Mouse (Mus musculus): ENCODE measurements around the gene Tmem104. TPM values are rescaled to one million over a fixed set of nuclear protein-coding genes. Genes with fewer than 3 reads are reported as not detected.

Gene Tmem104
- polyA plus RNA-seq, 1 experiment from 2014 or later = 7.7 TPM

DNA sequence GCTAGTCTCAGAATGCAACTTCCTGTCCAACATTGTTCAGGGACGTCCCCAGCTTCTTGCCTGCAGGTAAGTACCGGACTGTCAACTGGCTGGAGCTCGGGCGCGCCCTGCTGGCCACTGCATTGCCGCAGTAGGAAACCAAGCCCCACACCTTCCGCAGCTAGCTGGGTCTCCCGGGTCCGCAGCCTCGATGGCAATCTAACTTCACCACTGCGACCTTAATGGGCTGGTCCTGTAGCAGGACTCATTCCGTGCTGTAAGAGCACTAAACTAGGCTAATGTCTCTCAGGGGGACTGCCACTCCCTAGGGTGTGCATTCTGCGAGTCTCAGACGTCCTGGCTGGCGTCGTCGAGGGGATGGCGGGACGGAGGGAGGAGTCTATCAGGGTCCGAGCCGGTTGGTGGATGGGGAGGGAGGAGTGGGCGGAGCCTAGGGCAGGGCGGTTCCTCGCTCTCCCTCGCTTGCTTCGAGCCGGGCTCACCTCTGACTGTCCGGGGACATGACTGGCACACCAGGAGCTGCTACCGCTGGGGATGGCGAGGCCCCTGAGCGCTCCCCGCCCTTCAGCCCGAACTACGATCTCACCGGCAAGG lies 33.5 kb upstream of the Tmem104 start:
- peak; percentile 57 for ATAC-seq (replicated peaks; ENCODE audit: insufficient number of reproducible peaks, low FRiP score, low TSS enrichment, low read depth)
- H3K27me3 ChIP-seq (ENCODE audit: control insufficient read depth, insufficient read depth, low read length) = peaks cover 4% of the 10 kb centered on the region; the same call in 1 of the 2 replicates
- no peak overlapping the region; the same call in 1 of the 2 replicates for H3K9ac ChIP-seq (replicated peaks; ENCODE audit: low read length)

DNA sequence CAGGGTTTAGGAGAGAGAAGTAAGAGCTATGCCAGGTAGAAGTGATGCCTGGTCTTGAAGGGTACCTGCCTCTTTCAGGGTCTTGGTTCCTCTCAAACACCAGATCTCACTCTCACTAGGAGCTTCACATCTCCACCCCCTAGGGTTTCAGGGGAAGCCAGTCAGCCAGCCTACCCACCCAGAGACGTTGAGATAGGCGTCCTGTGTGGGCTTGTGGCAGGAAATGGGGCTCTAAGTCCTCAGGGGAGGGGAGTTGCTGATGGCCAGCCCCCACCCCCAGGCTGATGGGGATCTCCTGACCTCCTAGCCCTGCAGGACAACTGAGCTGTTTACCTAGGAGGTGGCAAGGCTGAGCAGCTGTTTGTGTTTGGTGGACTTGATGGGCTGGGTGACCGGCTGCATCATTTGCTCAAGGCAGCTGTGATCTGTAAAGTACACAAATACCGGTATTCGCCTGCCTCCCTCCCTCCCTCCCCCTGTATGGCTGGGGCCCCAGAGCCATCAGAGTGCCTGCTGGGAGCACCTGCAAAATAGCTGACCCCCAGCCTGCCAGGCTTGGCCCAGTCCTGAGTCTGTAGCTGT lies 32.1 kb upstream of the Tmem104 start:
- H3K27me3 ChIP-seq (ENCODE audit: control insufficient read depth, insufficient read depth, low read length) = peaks cover 4% of the 10 kb centered on the region; the same call in 1 of the 2 replicates
- H3K9ac ChIP-seq (replicated peaks; ENCODE audit: low read length) = no peak overlapping the region
- H3K36me3 ChIP-seq (replicated peaks; ENCODE audit: control insufficient read depth, insufficient read depth, low read depth, low read length) = no peaks in the 10 kb centered on the region
- no peak for ATAC-seq (replicated peaks; ENCODE audit: insufficient number of reproducible peaks, low FRiP score, low TSS enrichment, low read depth)
- H3K9me3 ChIP-seq (replicated peaks; ENCODE audit: control insufficient read depth, low read length) = no peaks in the 10 kb centered on the region
- no peak overlapping the region for H3K4me2 ChIP-seq (ENCODE audit: low read depth, low read length)
- no peaks in the 10 kb centered on the region; the same call in 1 of the 2 replicates for H3K4me1 ChIP-seq (ENCODE audit: control insufficient read depth, insufficient read depth, low read length)
- no peak for DNase-seq (ENCODE audit: low spot score)
- H3K4me3 ChIP-seq (ENCODE audit: low read depth, low read length) = no peak overlapping the region
- H3K27ac ChIP-seq (replicated peaks; ENCODE audit: low read depth, low read length) = no peak overlapping the region
- 4% methylated on average over 5 of the region's 5 CpGs for WGBS

More for the DNA sequence above, 33.5 kb upstream of the Tmem104 start:
- Histone ChIP-seq H3K4me2 (ENCODE audit: low read depth, low read length) (peak overlapping the region; percentile 39), H3K4me1 (ENCODE audit: control insufficient read depth, insufficient read depth, low read length) (no peaks in the 10 kb centered on the region; the same call in 1 of the 2 replicates), H3K27ac (replicated peaks; ENCODE audit: low read depth, low read length) (no peak overlapping the region), H3K4me3 (ENCODE audit: low read depth, low read length) (peak overlapping the region; percentile 26), H3K36me3 (replicated peaks; ENCODE audit: control insufficient read depth, insufficient read depth, low read depth, low read length) (no peaks in the 10 kb centered on the region), H3K9me3 (replicated peaks; ENCODE audit: control insufficient read depth, low read length) (no peaks in the 10 kb centered on the region)
- DNase-seq (ENCODE audit: low spot score) = peak; percentile 76
- WGBS = under 1% methylated on average over 34 of the region's 35 CpGs

DNA sequence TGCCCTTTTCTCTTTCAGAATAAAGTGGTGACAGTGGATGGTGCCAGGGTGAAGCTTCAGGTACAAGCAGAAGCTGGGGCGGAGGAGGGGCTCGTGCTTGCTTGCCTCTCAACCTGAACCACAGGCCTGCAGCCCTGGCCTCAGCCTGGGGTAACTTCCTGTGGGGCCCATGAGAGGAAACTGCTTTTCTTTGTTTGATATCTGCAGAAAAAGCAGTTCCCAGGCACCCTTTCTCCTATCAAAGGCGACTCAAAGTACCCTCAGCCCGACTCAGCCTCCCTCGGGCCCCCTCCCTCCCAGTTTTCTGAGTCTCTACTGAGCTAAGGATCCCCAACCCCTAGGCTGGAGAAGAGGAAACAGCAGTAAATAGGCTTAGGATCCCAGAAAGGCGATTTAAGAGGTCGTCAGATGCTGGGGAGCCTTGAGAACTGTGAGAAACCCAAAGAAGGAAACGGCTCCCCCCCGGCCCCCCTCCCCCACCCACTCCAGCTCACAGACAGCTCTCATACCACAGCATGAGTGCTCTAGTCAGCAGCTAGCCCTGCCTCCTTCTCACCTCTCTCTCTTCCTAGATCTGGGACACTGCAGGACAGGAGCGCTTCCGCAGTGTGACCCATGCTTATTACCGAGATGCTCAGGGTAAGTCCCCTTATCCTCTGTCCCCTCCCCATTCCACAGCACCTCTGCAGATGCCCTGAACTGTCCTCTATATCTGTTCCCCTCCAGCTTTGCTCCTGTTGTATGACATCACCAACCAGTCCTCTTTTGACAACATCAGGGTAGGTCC lies 29.2 kb upstream of the Tmem104 start:
- Histone ChIP-seq H3K27ac (replicated peaks; ENCODE audit: low read depth, low read length) (no peak overlapping the region), H3K4me3 (ENCODE audit: low read depth, low read length) (no peak overlapping the region), H3K36me3 (replicated peaks; ENCODE audit: control insufficient read depth, insufficient read depth, low read depth, low read length) (no peaks in the 10 kb centered on the region), H3K9me3 (replicated peaks; ENCODE audit: control insufficient read depth, low read length) (no peaks in the 10 kb centered on the region), H3K4me2 (ENCODE audit: low read depth, low read length) (no peak overlapping the region), H3K9ac (replicated peaks; ENCODE audit: low read length) (peak overlapping the region; percentile 1; the same call in 1 of the 2 replicates), H3K27me3 (ENCODE audit: control insufficient read depth, insufficient read depth, low read length) (peaks cover 11% of the 10 kb centered on the region; the same call in 1 of the 2 replicates), H3K4me1 (ENCODE audit: control insufficient read depth, insufficient read depth, low read length) (no peaks in the 10 kb centered on the region; the same call in 1 of the 2 replicates)
- DNase-seq (ENCODE audit: low spot score) (peak; percentile 17), ATAC-seq (replicated peaks; ENCODE audit: insufficient number of reproducible peaks, low FRiP score, low TSS enrichment, low read depth) (no peak)
- WGBS = 29% methylated on average over 12 of the region's 12 CpGs

DNA sequence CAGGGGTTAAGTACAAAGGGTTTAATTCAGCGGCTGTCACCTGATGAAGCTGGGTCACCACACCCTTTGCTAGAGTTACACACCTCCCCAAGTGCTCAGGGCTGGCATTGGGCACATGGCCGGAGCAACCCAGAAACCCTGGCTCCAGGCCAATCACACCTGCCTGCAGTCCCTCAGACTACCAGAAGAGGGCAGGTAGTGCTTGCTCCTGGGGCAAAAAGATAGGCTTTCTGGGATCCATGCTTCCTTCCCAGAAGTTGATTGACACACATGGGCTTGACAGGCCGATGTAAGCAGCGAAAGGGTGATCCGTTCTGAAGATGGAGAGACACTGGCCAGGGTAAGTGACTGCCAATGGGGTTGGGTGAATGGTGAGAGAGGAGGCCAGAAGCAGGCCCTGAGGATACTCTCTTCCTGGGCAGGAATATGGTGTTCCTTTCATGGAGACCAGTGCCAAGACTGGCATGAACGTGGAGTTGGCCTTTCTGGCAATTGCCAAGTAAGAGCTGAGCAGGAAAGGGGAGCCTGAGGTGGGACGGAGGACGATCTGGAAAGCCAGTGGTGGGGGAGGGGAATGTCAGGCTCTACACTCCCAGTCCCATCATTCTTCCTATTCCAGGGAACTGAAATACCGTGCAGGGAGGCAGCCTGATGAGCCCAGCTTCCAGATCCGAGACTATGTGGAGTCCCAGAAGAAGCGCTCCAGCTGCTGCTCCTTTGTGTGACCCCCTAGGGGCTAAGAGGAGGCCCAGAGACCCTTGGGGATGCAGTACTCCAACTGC lies 27.1 kb upstream of the Tmem104 start:
- Histone ChIP-seq H3K36me3 (replicated peaks; ENCODE audit: control insufficient read depth, insufficient read depth, low read depth, low read length) (no peaks in the 10 kb centered on the region), H3K4me3 (ENCODE audit: low read depth, low read length) (no peak overlapping the region), H3K27ac (replicated peaks; ENCODE audit: low read depth, low read length) (no peak overlapping the region), H3K27me3 (ENCODE audit: control insufficient read depth, insufficient read depth, low read length) (peaks cover 23% of the 10 kb centered on the region), H3K4me1 (ENCODE audit: control insufficient read depth, insufficient read depth, low read length) (no peaks in the 10 kb centered on the region), H3K4me2 (ENCODE audit: low read depth, low read length) (no peak overlapping the region), H3K9me3 (replicated peaks; ENCODE audit: control insufficient read depth, low read length) (no peaks in the 10 kb centered on the region), H3K9ac (replicated peaks; ENCODE audit: low read length) (no peak overlapping the region)
- DNase-seq (ENCODE audit: low spot score) = peak; percentile 59
- 58% methylated on average over 11 of the region's 11 CpGs for WGBS
- ATAC-seq (replicated peaks; ENCODE audit: insufficient number of reproducible peaks, low FRiP score, low TSS enrichment, low read depth) = no peak

DNA sequence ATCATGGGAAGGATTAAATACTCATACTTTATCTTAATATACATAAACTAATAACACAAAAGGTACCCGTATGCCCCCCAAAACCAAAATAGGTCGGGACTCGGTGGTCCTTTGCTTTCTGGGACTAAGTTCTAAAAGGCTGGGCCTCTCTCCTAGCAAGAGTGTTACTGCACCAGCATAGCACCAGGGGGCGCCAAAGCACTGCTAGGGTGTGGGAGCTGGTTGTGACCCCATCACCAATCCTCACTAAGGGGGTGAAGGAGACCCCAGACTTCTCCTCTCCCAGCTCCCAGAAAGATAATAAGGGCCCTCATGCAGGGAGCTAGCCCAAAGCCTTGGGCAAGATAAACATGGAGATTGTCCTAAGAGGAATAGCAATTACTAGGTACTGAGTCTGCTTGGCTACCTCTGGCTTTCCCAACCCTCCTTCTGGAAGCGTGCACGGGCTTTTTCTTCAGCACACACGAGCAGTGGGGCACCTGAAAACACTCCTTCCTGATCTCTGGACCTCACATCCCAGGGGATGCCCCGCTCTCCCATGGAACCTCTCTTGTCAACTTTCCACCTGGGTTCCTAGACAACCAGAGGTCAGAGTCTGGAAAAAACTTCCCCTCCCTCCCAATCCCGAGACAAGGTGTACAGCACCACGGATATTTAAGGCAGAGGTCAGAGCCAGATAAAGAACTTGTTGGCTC lies 26.3 kb upstream of the Tmem104 start:
- no peak overlapping the region for H3K27ac ChIP-seq (replicated peaks; ENCODE audit: low read depth, low read length)
- H3K4me2 ChIP-seq (ENCODE audit: low read depth, low read length) = no peak overlapping the region
- no peak overlapping the region for H3K4me3 ChIP-seq (ENCODE audit: low read depth, low read length)
- no peaks in the 10 kb centered on the region for H3K4me1 ChIP-seq (ENCODE audit: control insufficient read depth, insufficient read depth, low read length)
- H3K36me3 ChIP-seq (replicated peaks; ENCODE audit: control insufficient read depth, insufficient read depth, low read depth, low read length) = no peaks in the 10 kb centered on the region
- H3K27me3 ChIP-seq (ENCODE audit: control insufficient read depth, insufficient read depth, low read length) = peaks cover 26% of the 10 kb centered on the region
- 32% methylated on average over 10 of the region's 10 CpGs for WGBS
- no peaks in the 10 kb centered on the region for H3K9me3 ChIP-seq (replicated peaks; ENCODE audit: control insufficient read depth, low read length)
- no peak overlapping the region for H3K9ac ChIP-seq (replicated peaks; ENCODE audit: low read length)
- no peak for ATAC-seq (replicated peaks; ENCODE audit: insufficient number of reproducible peaks, low FRiP score, low TSS enrichment, low read depth)
- peak; percentile 81 for DNase-seq (ENCODE audit: low spot score)

DNA sequence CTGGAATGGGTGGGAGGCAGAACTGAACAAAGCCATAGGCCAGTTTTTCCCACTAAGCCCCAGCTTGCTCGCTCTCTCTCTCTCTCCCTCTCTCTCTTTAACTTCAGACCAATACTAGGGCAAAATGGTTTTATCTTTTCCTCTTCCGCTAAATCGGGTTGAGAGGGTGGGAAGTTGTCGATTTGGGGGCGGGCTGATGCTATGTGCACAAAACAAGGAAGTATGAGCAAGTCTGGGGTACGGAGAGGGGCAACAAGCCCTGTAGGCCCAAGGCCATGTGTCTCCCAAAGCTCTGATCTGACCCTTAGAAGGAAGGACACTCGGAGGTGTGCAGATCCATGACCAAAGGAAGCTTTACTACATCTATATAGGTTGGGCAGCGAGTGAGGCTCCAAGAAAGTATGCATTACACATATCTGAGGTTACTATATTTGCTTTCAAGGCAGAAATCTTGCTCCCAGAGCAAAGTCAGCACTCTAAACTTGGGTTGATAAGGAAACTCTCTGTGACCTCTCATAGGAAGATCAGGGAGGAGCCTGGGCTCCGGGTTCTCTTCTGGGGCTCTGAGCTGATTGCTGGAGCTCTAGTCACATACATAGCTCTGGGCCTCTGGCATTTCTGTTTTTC lies 25.6 kb upstream of the Tmem104 start:
- DNase-seq (ENCODE audit: low spot score) (no peak), ATAC-seq (replicated peaks; ENCODE audit: insufficient number of reproducible peaks, low FRiP score, low TSS enrichment, low read depth) (no peak)
- Histone ChIP-seq H3K36me3 (replicated peaks; ENCODE audit: control insufficient read depth, insufficient read depth, low read depth, low read length) (no peaks in the 10 kb centered on the region), H3K4me1 (ENCODE audit: control insufficient read depth, insufficient read depth, low read length) (no peaks in the 10 kb centered on the region), H3K9me3 (replicated peaks; ENCODE audit: control insufficient read depth, low read length) (no peaks in the 10 kb centered on the region), H3K4me2 (ENCODE audit: low read depth, low read length) (no peak overlapping the region), H3K27ac (replicated peaks; ENCODE audit: low read depth, low read length) (no peak overlapping the region), H3K27me3 (ENCODE audit: control insufficient read depth, insufficient read depth, low read length) (peaks cover 26% of the 10 kb centered on the region), H3K4me3 (ENCODE audit: low read depth, low read length) (no peak overlapping the region), H3K9ac (replicated peaks; ENCODE audit: low read length) (no peak overlapping the region)
- 62% methylated on average over 9 of the region's 9 CpGs for WGBS

DNA sequence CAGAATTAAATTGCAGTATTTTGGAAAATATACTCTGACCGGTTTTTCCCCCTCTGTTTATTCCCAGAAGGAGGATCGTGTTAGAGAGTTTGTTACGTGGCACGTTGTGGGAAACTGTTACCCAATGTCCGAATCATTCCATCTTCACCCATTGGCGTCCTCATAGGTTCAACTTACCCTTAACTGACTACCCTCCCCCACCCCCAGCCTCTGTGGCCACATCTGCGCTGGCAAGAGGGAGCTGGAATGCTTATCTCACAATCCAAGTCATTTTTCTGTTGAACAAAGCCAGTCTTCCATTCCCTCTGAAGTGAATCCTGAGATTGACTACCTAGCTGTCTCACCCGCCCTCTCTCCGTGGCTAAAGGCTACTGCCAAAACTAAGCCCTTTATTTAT lies 25.1 kb upstream of the Tmem104 start:
- no peaks in the 10 kb centered on the region for H3K4me1 ChIP-seq (ENCODE audit: control insufficient read depth, insufficient read depth, low read length)
- no peak overlapping the region for H3K4me3 ChIP-seq (ENCODE audit: low read depth, low read length)
- no peak overlapping the region for H3K27ac ChIP-seq (replicated peaks; ENCODE audit: low read depth, low read length)
- peaks cover 26% of the 10 kb centered on the region for H3K27me3 ChIP-seq (ENCODE audit: control insufficient read depth, insufficient read depth, low read length)
- no peak for ATAC-seq (replicated peaks; ENCODE audit: insufficient number of reproducible peaks, low FRiP score, low TSS enrichment, low read depth)
- H3K36me3 ChIP-seq (replicated peaks; ENCODE audit: control insufficient read depth, insufficient read depth, low read depth, low read length) = no peaks in the 10 kb centered on the region
- DNase-seq (ENCODE audit: low spot score) = no peak
- peak overlapping the region; percentile 70 for H3K4me2 ChIP-seq (ENCODE audit: low read depth, low read length)
- 20% methylated on average over 9 of the region's 9 CpGs for WGBS
- H3K9me3 ChIP-seq (replicated peaks; ENCODE audit: control insufficient read depth, low read length) = no peaks in the 10 kb centered on the region
- no peak overlapping the region for H3K9ac ChIP-seq (replicated peaks; ENCODE audit: low read length)

Data from embryonic facial prominence, embryonic 11.5 days (tissue).